Mouse (Mus musculus) gastrocnemius, postnatal 25 days (tissue): ENCODE results near the gene Gm904. TPM values are rescaled to one million over a fixed set of nuclear protein-coding genes. Genes with fewer than 3 reads are reported as not detected.
"Not testable (repeated sequence)": the region's sequence is repeated elsewhere in the genome, so short reads cannot be mapped to it uniquely, and the experiment has no call there.

Experiments
- DNase-seq: peaks from one replicate; pipeline ENCODE4 v3.0.0; 2022
- long read RNA-seq, 2 experiments: library from polyadenylated mRNA; stranded (forward); transcript quantifications; one replicate each; pipeline ENCODE4 v2.0.0; 2021
- microRNA-seq, 2 experiments: library from miRNA; unstranded; fragments of <30 nt; microRNA quantifications; one replicate each; pipeline ENCODE4 v1.2.0; 2021; ENCODE audit warnings: borderline replicate concordance in 2 of 2
- total RNA-seq, 2 experiments: library from RNA; stranded (reverse); gene quantifications; 1 replicate in 1 of 2; 2 replicates in 1 of 2; pipeline ENCODE4 v1.2.3; 2021

The Gm904 gene
- not detected for total RNA-seq
- long read RNA-seq, experiment 1, result 0 reads
- long read RNA-seq, experiment 2, result 0 reads

DNA sequence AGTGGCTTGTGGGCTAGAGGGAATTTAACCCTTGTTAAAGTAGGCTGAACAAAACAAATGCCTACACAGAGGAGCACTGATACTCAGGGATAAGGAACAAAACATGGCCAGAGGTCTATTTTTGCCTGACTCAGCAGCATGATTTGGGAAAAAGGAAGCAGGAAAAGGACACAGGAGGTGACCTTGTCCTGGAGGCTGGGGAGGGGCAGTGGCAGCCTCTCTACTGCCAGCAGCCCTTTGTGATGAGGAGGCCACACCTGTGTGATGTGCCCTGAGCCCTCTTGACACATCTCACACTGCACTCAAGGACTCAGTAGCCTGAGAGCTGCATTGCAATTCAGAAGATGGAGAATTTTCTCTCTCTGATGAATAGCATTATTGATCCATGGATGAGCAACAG, at the start of gene Gm904:
Gm904 (plus strand) TSS at position 301 of the 400 bp plus-strand sequence.
- DNase-seq, result not testable (repeated sequence)

DNA sequence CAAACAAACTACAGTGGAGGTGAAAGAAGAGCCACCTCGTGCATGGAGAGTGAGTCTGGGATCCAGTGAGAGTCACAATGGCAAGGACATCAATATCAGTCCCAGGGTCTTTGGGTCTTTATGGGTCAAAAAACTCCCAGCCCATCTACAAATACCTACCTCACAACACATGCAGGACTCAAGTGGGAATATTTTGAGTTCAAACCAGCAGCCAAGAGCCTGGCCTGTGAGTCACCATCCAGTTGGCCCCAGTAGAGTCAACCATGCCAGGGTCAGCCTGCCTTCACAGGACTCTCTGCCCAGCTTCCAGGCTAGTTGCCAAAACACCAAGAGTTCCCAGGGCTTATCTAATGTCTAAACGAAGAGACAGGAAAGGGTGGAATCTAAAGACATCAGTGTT, 5.7 kb downstream of the Gm904 start:
- not testable (repeated sequence) for DNase-seq

Small RNA genes lying within 50 kb of the gene (microRNA-seq; reads per million reads assigned to microRNA genes)
- gene Gm23952, result 0 reads per million in 2 experiments
- gene Mir683-2, result 0 reads per million in 2 experiments

Other genes with a start within 250 kb of the Gm904 start
- gene Fbxw17, start 225.4 kb upstream of the Gm904 start, total RNA-seq, result 1 to 10 TPM; 3.5 to 5.1 TPM
- not detected for gene Gm47429, start 199.3 kb upstream of the Gm904 start, total RNA-seq
- gene Nutm2, start 175.9 kb upstream of the Gm904 start, total RNA-seq, result not detected
- not detected for gene Gm8765, start 55.1 kb downstream of the Gm904 start, total RNA-seq